Mouse (Mus musculus): ENCODE data around the gene Chst8. TPM values are rescaled to one million over a fixed set of nuclear protein-coding genes. Genes with fewer than 3 reads are reported as not detected.

Gene Chst8
- total RNA-seq (2021): 10 to 100 TPM; 20.9 to 22.0 TPM
- long read RNA-seq, experiment 1, transcript Chst8-201 (4 exons, 2,372 nt): major isoform, 14 of 15 reads
- long read RNA-seq, experiment 1, partial matches to known transcripts: 0 of 15 reads
- long read RNA-seq, experiment 1, other reads (novel, unspliced or antisense): 1 of 15 reads
- long read RNA-seq, experiment 2, transcript Chst8-201 (4 exons, 2,372 nt): major isoform, 7 of 11 reads
- long read RNA-seq, experiment 2, partial matches to known transcripts: 0 of 11 reads
- long read RNA-seq, experiment 2, other reads (novel, unspliced or antisense): 4 of 11 reads

GRCm38 (mm10) chr7:34812531-34813111 is at the start of gene Chst8:
TSS of gene Chst8 (minus strand) at chr7:34812711.
- peak; percentile 77 to 78 for DNase-seq (ENCODE audit: extremely low spot score in 1 of 2, low spot score in 2 of 2)
- no peak for TF ChIP-seq CTCF (IDR thresholded peaks at IDR 0.05)
- intact Hi-C loops (cut with DNase I): loop anchor here (2.0 to 5.0 kb wide), 4 partner anchors 38 to 215 kb away; partner anchors contain the start of gene Pepd
- peak within 1 kb of the TSS; percentile 47 for H3K27ac ChIP-seq
- H3K4me3 ChIP-seq: peak within 1 kb of the TSS; percentile 67

DNA sequence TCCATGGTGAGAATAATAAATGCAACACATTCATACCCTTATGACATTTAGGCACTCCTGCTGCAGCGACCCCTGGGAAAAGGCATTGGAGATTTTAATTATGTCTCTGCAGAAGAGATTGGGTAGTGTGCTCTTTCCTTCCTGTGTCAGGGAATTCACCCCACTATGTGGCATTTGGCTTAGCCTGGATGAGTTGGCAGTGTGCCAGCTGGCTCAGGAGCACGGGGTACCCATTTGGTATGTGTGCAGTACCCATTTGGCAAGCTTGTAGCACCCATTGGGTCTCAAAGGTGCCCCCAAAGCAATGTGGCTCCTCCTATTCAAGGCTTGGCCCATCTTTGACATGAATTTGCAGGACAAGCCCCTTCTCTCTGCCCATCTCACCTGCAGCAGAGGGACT is 45.8 kb upstream of the Chst8 start:
- no peak for TF ChIP-seq CTCF (IDR thresholded peaks at IDR 0.05)

DNA sequence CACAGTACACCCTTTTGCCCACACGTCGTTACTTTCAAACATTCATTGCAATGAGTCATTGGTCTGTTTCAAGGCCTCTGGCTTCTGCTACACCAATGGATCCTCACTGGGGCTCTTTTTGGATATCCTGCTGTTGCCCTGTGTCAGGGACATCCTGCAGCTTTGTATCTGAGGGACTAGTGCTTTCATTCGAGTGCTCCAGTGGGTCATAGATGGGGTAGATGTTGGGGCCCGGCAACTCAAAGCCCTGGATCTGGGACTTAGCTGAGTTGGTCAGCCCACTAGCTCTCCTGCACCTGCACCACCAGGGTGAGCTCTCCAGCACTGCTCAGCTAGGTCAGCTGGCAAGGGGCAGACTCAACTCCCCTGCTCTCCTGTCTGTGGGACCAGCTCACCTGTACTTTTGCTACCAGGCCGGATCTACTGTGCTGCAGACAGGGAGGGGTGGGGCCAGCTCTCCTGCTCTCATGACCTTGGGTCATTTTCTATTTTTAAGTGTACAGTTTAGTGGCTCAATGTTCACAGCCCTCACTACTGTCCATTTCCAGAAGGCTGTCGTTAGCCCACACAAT is 42.4 kb upstream of the Chst8 start:
- H3K27ac ChIP-seq: no peak overlapping the region

More for the DNA sequence above, 45.8 kb upstream of the Chst8 start:
- Histone ChIP-seq H3K4me3 (no peak overlapping the region), H3K27ac (no peak overlapping the region)
- intact Hi-C loops (cut with DNase I): no loop called here
- DNase-seq (ENCODE audit: extremely low spot score in 1 of 2, low spot score in 2 of 2): no peak

GRCm38 (mm10) chr7:34853393-34853792 is 40.9 kb upstream of the Chst8 start:
- TF ChIP-seq CTCF (IDR thresholded peaks at IDR 0.05): no peak
- Histone ChIP-seq H3K4me3 (no peak overlapping the region), H3K27ac (no peak overlapping the region)
- intact Hi-C loops (cut with DNase I): no loop called here
- no peak for DNase-seq (ENCODE audit: extremely low spot score in 1 of 2, low spot score in 2 of 2)

More for the DNA sequence above, 42.4 kb upstream of the Chst8 start:
- DNase-seq (ENCODE audit: extremely low spot score in 1 of 2, low spot score in 2 of 2): no peak
- H3K4me3 ChIP-seq: no peak overlapping the region
- intact Hi-C loops (cut with DNase I): no loop called here
- no peak for TF ChIP-seq CTCF (IDR thresholded peaks at IDR 0.05)

GRCm38 (mm10) chr7:34849660-34850059 is 37.1 kb upstream of the Chst8 start:
- no peak overlapping the region for H3K27ac ChIP-seq
- peak; percentile 36 for TF ChIP-seq CTCF (IDR thresholded peaks at IDR 0.05)
- intact Hi-C loops (cut with DNase I): loop anchor here (10.0 kb wide), 1 partner anchor 325 kb away; no protein-coding TSS in a partner anchor
- no peak for DNase-seq (ENCODE audit: extremely low spot score in 1 of 2, low spot score in 2 of 2)
- H3K4me3 ChIP-seq: no peak overlapping the region

- H3K4me3 ChIP-seq: no peak overlapping the region
- H3K27ac ChIP-seq: no peak overlapping the region
- DNase-seq (ENCODE audit: extremely low spot score in 1 of 2, low spot score in 2 of 2): no peak
- no peak; the same call in 1 of the 2 replicates for TF ChIP-seq CTCF (IDR thresholded peaks at IDR 0.05)
- intact Hi-C loops (cut with DNase I): loop anchor here (10.0 kb wide), 1 partner anchor 326 kb away; no protein-coding TSS in a partner anchor
Observed at GRCm38 (mm10) chr7:34848811-34849210, 36.3 kb upstream of the Chst8 start.

- intact Hi-C loops (cut with DNase I): loop anchor here (10.0 kb wide), 1 partner anchor 327 kb away; no protein-coding TSS in a partner anchor
- Histone ChIP-seq H3K27ac (no peak overlapping the region), H3K4me3 (no peak overlapping the region)
- TF ChIP-seq CTCF (IDR thresholded peaks at IDR 0.05): no peak
- DNase-seq (ENCODE audit: extremely low spot score in 1 of 2, low spot score in 2 of 2): no peak
Observed at GRCm38 (mm10) chr7:34847900-34848299, 35.4 kb upstream of the Chst8 start.

DNA sequence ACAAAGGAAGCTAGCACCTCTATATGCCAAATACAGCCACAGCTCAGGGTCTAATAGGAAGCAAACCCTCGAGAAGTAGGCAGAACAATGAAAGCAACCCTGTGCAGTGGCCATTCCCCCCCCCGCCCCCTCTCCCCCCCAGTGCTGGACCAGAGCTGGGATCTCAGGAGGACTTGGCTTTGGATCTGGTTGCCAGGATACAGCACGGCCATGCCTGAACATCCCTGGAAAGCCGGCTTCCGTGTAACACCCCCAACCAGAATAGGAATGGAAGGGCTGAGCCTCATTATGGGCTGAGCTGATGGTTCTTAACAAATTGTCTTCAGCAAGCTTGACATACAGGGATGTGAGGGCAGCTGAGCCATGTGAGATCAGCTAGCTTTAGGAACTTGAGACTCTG is 34.9 kb upstream of the Chst8 start:
- intact Hi-C loops (cut with DNase I): loop anchor here (10.0 kb wide), 1 partner anchor 327 kb away; no protein-coding TSS in a partner anchor
- no peak for DNase-seq (ENCODE audit: extremely low spot score in 1 of 2, low spot score in 2 of 2)
- no peak for TF ChIP-seq CTCF (IDR thresholded peaks at IDR 0.05)
- Histone ChIP-seq H3K4me3 (no peak overlapping the region), H3K27ac (no peak overlapping the region)

GRCm38 (mm10) chr7:34838749-34839148 is 26.2 kb upstream of the Chst8 start:
- DNase-seq (ENCODE audit: extremely low spot score in 1 of 2, low spot score in 2 of 2): no peak
- intact Hi-C loops (cut with DNase I): no loop called here
- no peak overlapping the region for H3K4me3 ChIP-seq
- peak; percentile 36 for TF ChIP-seq CTCF (IDR thresholded peaks at IDR 0.05)
- H3K27ac ChIP-seq: no peak overlapping the region

DNA sequence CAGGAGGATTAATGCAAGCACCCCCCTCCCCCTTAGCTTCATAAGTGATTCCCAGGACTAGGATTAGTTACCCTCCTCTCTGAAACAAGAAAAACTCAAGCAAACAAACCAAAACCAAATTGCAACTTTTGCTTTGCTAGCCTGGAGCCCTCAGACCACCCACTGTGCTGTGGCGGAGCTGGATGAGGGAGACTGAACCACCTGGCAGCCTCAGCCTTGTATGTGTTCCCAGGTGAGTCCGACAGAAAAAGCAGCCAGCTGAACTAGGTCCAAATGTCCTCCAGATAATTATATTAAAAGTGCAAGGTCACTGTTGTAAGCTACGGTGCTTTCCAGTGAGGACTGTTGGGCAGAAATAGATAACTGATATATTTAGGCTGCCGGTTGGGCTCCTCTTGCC is 25.7 kb upstream of the Chst8 start:
- no peak for TF ChIP-seq CTCF (IDR thresholded peaks at IDR 0.05)

GRCm38 (mm10) chr7:34826255-34826909 is 13.9 kb upstream of the Chst8 start:
- DNase-seq (ENCODE audit: extremely low spot score in 1 of 2, low spot score in 2 of 2): no peak
- intact Hi-C loops (cut with DNase I): no loop called here
- TF ChIP-seq CTCF (IDR thresholded peaks at IDR 0.05): peak; percentile 27
- no peak overlapping the region for H3K4me3 ChIP-seq
- H3K27ac ChIP-seq: no peak overlapping the region

More for the DNA sequence above, 25.7 kb upstream of the Chst8 start:
- Histone ChIP-seq H3K27ac (no peak overlapping the region), H3K4me3 (no peak overlapping the region)
- DNase-seq (ENCODE audit: extremely low spot score in 1 of 2, low spot score in 2 of 2): no peak
- intact Hi-C loops (cut with DNase I): no loop called here

- intact Hi-C loops (cut with DNase I): no loop called here
- Histone ChIP-seq H3K27ac (no peak overlapping the region), H3K4me3 (no peak overlapping the region)
- no peak for TF ChIP-seq CTCF (IDR thresholded peaks at IDR 0.05)
- no peak for DNase-seq (ENCODE audit: extremely low spot score in 1 of 2, low spot score in 2 of 2)
Observed at GRCm38 (mm10) chr7:34821587-34821986, 9.1 kb upstream of the Chst8 start.
